Comparison of ENCODE assay signal across 8 mouse cellular contexts in the genomic region with DNA sequence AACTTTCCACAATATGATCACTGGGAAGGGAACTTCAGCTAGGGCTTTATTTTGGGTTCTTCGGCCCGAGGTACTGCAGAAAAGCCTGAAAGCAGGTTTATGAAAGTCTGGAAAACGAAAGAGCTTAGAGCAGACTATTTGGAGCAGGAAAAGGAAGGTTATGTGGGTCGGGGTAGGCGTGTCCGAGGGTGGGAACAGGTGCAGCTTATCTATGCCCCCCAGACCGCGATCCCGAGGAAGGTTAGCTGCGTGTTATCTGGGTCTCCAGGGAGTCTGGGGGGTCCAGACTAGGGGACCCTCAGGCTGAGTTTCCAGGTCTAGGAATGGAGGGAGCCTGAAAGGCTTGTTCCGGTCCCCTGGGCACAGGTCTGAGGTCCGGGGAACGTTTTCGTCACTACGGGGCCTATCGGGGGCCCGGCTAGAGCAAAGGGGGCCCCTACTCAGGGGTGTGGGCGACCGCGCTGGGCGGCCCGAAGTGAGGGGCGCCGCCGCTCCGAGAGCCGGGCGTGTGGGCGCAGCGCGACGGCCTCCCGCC. TPM values are rescaled to one million over a fixed set of nuclear protein-coding genes. Genes with fewer than 3 reads are reported as not detected.
A peak's percentile ranks its signal among the peaks of the same experiment; 100 is the strongest.
DNase-seq lines count a peak whose midpoint lies in the region; ATAC-seq and TF ChIP-seq lines count a peak whose summit lies in the region.

No protein-coding gene starts in this region.

- ATAC-seq in intestine, postnatal 0 days: peak; percentile 50
- 0 out of 2 replicates have a peak, but pooled peaks have one; percentile 10 for ATAC-seq in megakaryocyte, adult 5-6 weeks (ENCODE audit: poor library complexity, severe bottlenecking)
- ATAC-seq in stomach, postnatal 0 days (ENCODE audit: low FRiP score, low TSS enrichment): peak; percentile 38

- TF ChIP-seq EP300 in stomach, postnatal 0 days (optimal IDR thresholded peaks at IDR 0.05): no peak

- H3K36me3 ChIP-seq in forebrain, embryonic 10.5 days (replicated peaks): peaks cover 57% of the 10 kb centered on the region
- H3K36me3 ChIP-seq in intestine, postnatal 0 days (ENCODE audit: control insufficient read depth, insufficient read depth): peaks cover 25% of the 10 kb centered on the region
- peaks cover 1% of the 10 kb centered on the region; the same call in 1 of the 2 replicates for H3K36me3 ChIP-seq in stomach, postnatal 0 days (ENCODE audit: control insufficient read depth, insufficient read depth, low read length)

- peaks cover 47% of the 10 kb centered on the region for H3K4me1 ChIP-seq in forebrain, embryonic 10.5 days
- H3K4me1 ChIP-seq in intestine, postnatal 0 days (replicated peaks; ENCODE audit: control insufficient read depth, insufficient read depth, low read length): peaks cover 15% of the 10 kb centered on the region
- peaks cover 10% of the 10 kb centered on the region for H3K4me1 ChIP-seq in stomach, postnatal 0 days (replicated peaks; ENCODE audit: control insufficient read depth, insufficient read depth)

- H3K27me3 ChIP-seq in forebrain, embryonic 10.5 days (ENCODE audit: poor library complexity, severe bottlenecking): no peaks in the 10 kb centered on the region
- no peaks in the 10 kb centered on the region for H3K27me3 ChIP-seq in intestine, postnatal 0 days (replicated peaks; ENCODE audit: control insufficient read depth, insufficient read depth, low read length)
- no peaks in the 10 kb centered on the region for H3K27me3 ChIP-seq in stomach, postnatal 0 days (ENCODE audit: control insufficient read depth, insufficient read depth, low read length)

- H3K27ac ChIP-seq in forebrain, embryonic 10.5 days: peak overlapping the region; percentile 100
- peak overlapping the region; percentile 99 for H3K27ac ChIP-seq in intestine, postnatal 0 days (ENCODE audit: low read depth, low read length)
- H3K27ac ChIP-seq in stomach, postnatal 0 days (replicated peaks): peak overlapping the region; percentile 98

- DNase-seq in embryo, embryonic 10.5 days (ENCODE audit: low spot score): peak; percentile 38
- no peak for DNase-seq in embryo, embryonic 11 days
- peak; percentile 20 for DNase-seq in NIH3T3 (ENCODE audit: low read depth)
- DNase-seq in forebrain, embryonic 10.5 days (ENCODE audit: extremely low spot score, low spot score): no peak
- DNase-seq in stomach, postnatal 0 days (ENCODE audit: low spot score): peak; percentile 40
- DNase-seq in right cerebral cortex, adult 18-20 months: no peak

- H3K4me2 ChIP-seq in intestine, postnatal 0 days (replicated peaks; ENCODE audit: low read depth): peak overlapping the region; percentile 77
- peak overlapping the region; percentile 90 for H3K4me2 ChIP-seq in stomach, postnatal 0 days (replicated peaks; ENCODE audit: low read depth)

- WGBS in forebrain, embryonic 10.5 days: under 1% methylated on average over 33 of the region's 33 CpGs
- under 1% methylated on average over 27 of the region's 33 CpGs for WGBS in intestine, postnatal 0 days
- 0% methylated on average over 28 of the region's 33 CpGs for WGBS in stomach, postnatal 0 days

- no peak for TF ChIP-seq CTCF in intestine, postnatal 0 days (IDR thresholded peaks at IDR 0.05; ENCODE audit: low read depth)
- no peak for TF ChIP-seq CTCF in stomach, postnatal 0 days (IDR thresholded peaks at IDR 0.05; ENCODE audit: low read depth)

- peak overlapping the region; percentile 98 for H3K4me3 ChIP-seq in forebrain, embryonic 10.5 days
- H3K4me3 ChIP-seq in intestine, postnatal 0 days (ENCODE audit: low read depth, low read length): peak overlapping the region; percentile 95
- peak overlapping the region; percentile 99 for H3K4me3 ChIP-seq in stomach, postnatal 0 days (ENCODE audit: low read depth, low read length)

- peak overlapping the region; percentile 99 for H3K9ac ChIP-seq in intestine, postnatal 0 days (ENCODE audit: low read depth, low read length)
- H3K9ac ChIP-seq in stomach, postnatal 0 days (ENCODE audit: low read length): peak overlapping the region; percentile 99

- H3K9me3 ChIP-seq in forebrain, embryonic 10.5 days: no peaks in the 10 kb centered on the region
- H3K9me3 ChIP-seq in intestine, postnatal 0 days (ENCODE audit: control insufficient read depth): no peaks in the 10 kb centered on the region
- H3K9me3 ChIP-seq in stomach, postnatal 0 days (ENCODE audit: control insufficient read depth, low read length): no peaks in the 10 kb centered on the region

RNA-seq across cellular contexts. Expression of gene Plagl2, which starts 0.5 kb away (rescaled TPM):
- 30.5 and 31.7 TPM in 2 replicates for polyA plus RNA-seq in forebrain, embryonic 10.5 days (2016; fragmentation: Nextera tagmentation; extraction: Ambion mirVana)
- polyA plus RNA-seq in intestine, postnatal 0 days (2015; fragmentation: Nextera tagmentation; extraction: Ambion mirVana): 54.4 and 55.4 TPM in 2 replicates
- total RNA-seq in megakaryocyte, adult 5-6 weeks (2015): 40.6 and 43.8 TPM in 2 replicates
- 5.7 and 9.1 TPM in 2 replicates for total RNA-seq in megakaryocyte, adult 5-6 weeks (2017)
- 6.9 and 7.7 TPM in 2 replicates for polyA plus RNA-seq in stomach, postnatal 0 days (2015; fragmentation: Nextera tagmentation; extraction: Ambion mirVana)

RNA-seq across cellular contexts. Expression of gene Pofut1, which starts 0.6 kb away (rescaled TPM):
- 5.9 and 6.4 TPM in 2 replicates for polyA plus RNA-seq in forebrain, embryonic 10.5 days (2016; fragmentation: Nextera tagmentation; extraction: Ambion mirVana)
- 7.5 and 10.5 TPM in 2 replicates for polyA plus RNA-seq in intestine, postnatal 0 days (2015; fragmentation: Nextera tagmentation; extraction: Ambion mirVana)
- 6.2 and 8.1 TPM in 2 replicates for total RNA-seq in megakaryocyte, adult 5-6 weeks (2015)
- 12.2 and 12.8 TPM in 2 replicates for total RNA-seq in megakaryocyte, adult 5-6 weeks (2017)
- 2.6 and 2.7 TPM in 2 replicates for polyA plus RNA-seq in stomach, postnatal 0 days (2015; fragmentation: Nextera tagmentation; extraction: Ambion mirVana)

RNA-seq across cellular contexts. Expression of gene Tspyl3, which starts 15.5 kb away (rescaled TPM):
- polyA plus RNA-seq in forebrain, embryonic 10.5 days (2016; fragmentation: Nextera tagmentation; extraction: Ambion mirVana): 5.0 and 5.4 TPM in 2 replicates
- polyA plus RNA-seq in intestine, postnatal 0 days (2015; fragmentation: Nextera tagmentation; extraction: Ambion mirVana): 3.5 and 3.6 TPM in 2 replicates
- 5.6 and 6.2 TPM in 2 replicates for total RNA-seq in megakaryocyte, adult 5-6 weeks (2015)
- 4.0 and 6.5 TPM in 2 replicates for total RNA-seq in megakaryocyte, adult 5-6 weeks (2017)
- 3.3 and 3.4 TPM in 2 replicates for polyA plus RNA-seq in stomach, postnatal 0 days (2015; fragmentation: Nextera tagmentation; extraction: Ambion mirVana)

RNA-seq across cellular contexts. Expression of gene Kif3b, which starts 50.4 kb away (rescaled TPM):
- polyA plus RNA-seq in forebrain, embryonic 10.5 days (2016; fragmentation: Nextera tagmentation; extraction: Ambion mirVana): 6.2 and 6.9 TPM in 2 replicates
- polyA plus RNA-seq in intestine, postnatal 0 days (2015; fragmentation: Nextera tagmentation; extraction: Ambion mirVana): 8.1 and 8.2 TPM in 2 replicates
- total RNA-seq in megakaryocyte, adult 5-6 weeks (2015): 13.2 and 16.5 TPM in 2 replicates
- 23.5 and 30.2 TPM in 2 replicates for total RNA-seq in megakaryocyte, adult 5-6 weeks (2017)
- polyA plus RNA-seq in stomach, postnatal 0 days (2015; fragmentation: Nextera tagmentation; extraction: Ambion mirVana): 3.1 and 3.2 TPM in 2 replicates

Comparison
In these comparisons a context has a peak if more than half of its experiments do, and no peak if none do; other contexts are left out.
1. DNase-seq: peak in embryo, embryonic 10.5 days (single experiment), NIH3T3 (single experiment) and stomach, postnatal 0 days (single experiment); none in embryo, embryonic 11 days (single experiment), forebrain, embryonic 10.5 days (single experiment) and right cerebral cortex, adult 18-20 months (single experiment).
2. Peak in every context shown above with its lines, with median percentiles within 50 percentile points of each other: H3K27ac ChIP-seq, H3K4me3 ChIP-seq and ATAC-seq.